Mouse (Mus musculus) MEL (cell line): ENCODE data around the gene Klhl3. TPM values are rescaled to one million over a fixed set of nuclear protein-coding genes. Genes with fewer than 3 reads are reported as not detected.

ENCODE experiments used
- DNase-seq: peaks from one replicate; pipeline ENCODE4 v3.0.0; 2011; ENCODE audit warnings: low read depth, low spot score
- H3K27ac ChIP-seq: 2 replicates; pipeline ENCODE4 v1.5.1; 2012; ENCODE audit warnings: low read depth, mild to moderate bottlenecking, control low read depth, low read length, moderate library complexity; ENCODE audit not compliant: control insufficient read depth
- H3K27me3 ChIP-seq, 2 experiments: fragments of 150-350 bp in 1 of 2; sonication (generic) in 1 of 2; 2 replicates each; pipeline ENCODE4 v1.6.1; 2012; ENCODE audit warnings: low read length in 2 of 2, mild to moderate bottlenecking in 2 of 2, improper control_type of control experiment in 1 of 2, moderate library complexity in 1 of 2; ENCODE audit not compliant: insufficient read depth in 2 of 2, control insufficient read depth in 1 of 2
- H3K36me3 ChIP-seq, 2 experiments: 2 replicates each; pipeline ENCODE4 v1.6.1; 2012 to 2014; ENCODE audit warnings: low read length in 2 of 2, improper control_type of control experiment in 1 of 2, inconsistent platforms in 1 of 2, mild to moderate bottlenecking in 1 of 2; ENCODE audit not compliant: insufficient read depth in 2 of 2, control insufficient read depth in 1 of 2
- H3K4me1 ChIP-seq, 2 experiments: fragments of 150-350 bp in 1 of 2; sonication (generic) in 1 of 2; 2 replicates each; pipeline ENCODE4 v1.6.1; 2012; ENCODE audit warnings: low read length in 2 of 2, improper control_type of control experiment in 1 of 2, mild to moderate bottlenecking in 1 of 2; ENCODE audit not compliant: insufficient read depth in 2 of 2, control insufficient read depth in 1 of 2
- H3K4me3 ChIP-seq, 2 experiments: fragments of 150-350 bp in 1 of 2; sonication (generic) in 1 of 2; 2 replicates each; pipeline ENCODE4 v1.5.1; 2012; ENCODE audit warnings: low read depth in 2 of 2, low read length in 2 of 2, mild to moderate bottlenecking in 2 of 2, moderate library complexity in 2 of 2, control low read depth in 1 of 2, improper control_type of control experiment in 1 of 2; ENCODE audit not compliant: control insufficient read depth in 1 of 2, insufficient read depth in 1 of 2
- H3K79me2 ChIP-seq: 2 replicates; pipeline ENCODE4 v1.6.1; 2012; ENCODE audit warnings: mild to moderate bottlenecking, low read length, moderate library complexity; ENCODE audit not compliant: control insufficient read depth, poor library complexity, insufficient read depth
- H3K9ac ChIP-seq: 2 replicates; pipeline ENCODE4 v1.6.1; 2012; ENCODE audit warnings: low read depth, mild to moderate bottlenecking, control low read depth, low read length, moderate library complexity; ENCODE audit not compliant: control insufficient read depth, poor library complexity, severe bottlenecking
- H3K9me3 ChIP-seq: fragments of 150-350 bp; sonication (generic); replicated peaks from 2 replicates; pipeline ENCODE4 v1.6.1; 2012; ENCODE audit warnings: mild to moderate bottlenecking, low read length, improper control_type of control experiment, moderate library complexity; ENCODE audit not compliant: insufficient read depth
- BHLHE40 ChIP-seq: IDR thresholded peaks from 2 replicates; pipeline ENCODE4 v1.6.1; 2012; ENCODE audit warnings: low read depth, mild to moderate bottlenecking, inconsistent platforms, low read length, improper control_type of control experiment, borderline replicate concordance
- CHD2 ChIP-seq: IDR thresholded peaks from 2 replicates; pipeline ENCODE4 v1.6.1; 2011; ENCODE audit warnings: low read length, improper control_type of control experiment
- CTCF ChIP-seq, 3 experiments: IDR thresholded peaks in 2 of 3; conservative IDR thresholded peaks in 1 of 3; 2 replicates each; pipeline ENCODE4 v1.5.1; 2011 to 2012; ENCODE audit warnings: low read length in 3 of 3, low read depth in 2 of 3, mild to moderate bottlenecking in 2 of 3, improper control_type of control experiment in 1 of 3, inconsistent platforms in 1 of 3, mixed read lengths in 1 of 3, moderate library complexity in 1 of 3; ENCODE audit not compliant: control insufficient read depth in 1 of 3, insufficient read depth in 1 of 3, poor library complexity in 1 of 3, severe bottlenecking in 1 of 3
- E2F4 ChIP-seq: IDR thresholded peaks from 2 replicates; pipeline ENCODE4 v1.6.1; 2011; ENCODE audit warnings: low read depth, low read length, improper control_type of control experiment, borderline replicate concordance
- ELF1 ChIP-seq: IDR thresholded peaks from 2 replicates; pipeline ENCODE4 v1.6.1; 2014; ENCODE audit warnings: low read depth, mild to moderate bottlenecking, inconsistent platforms, low read length, improper control_type of control experiment, moderate library complexity
- EP300 ChIP-seq, 2 experiments: IDR thresholded peaks; 2 replicates each; pipeline ENCODE4 v1.6.1; 2011; ENCODE audit warnings: improper control_type of control experiment in 2 of 2, low read length in 2 of 2, low read depth in 1 of 2, mild to moderate bottlenecking in 1 of 2
- ETS1 ChIP-seq: IDR thresholded peaks from 2 replicates; pipeline ENCODE4 v1.6.1; 2012; ENCODE audit warnings: low read depth, mild to moderate bottlenecking, inconsistent platforms, low read length, improper control_type of control experiment, moderate library complexity
- GABPA ChIP-seq: IDR thresholded peaks from 2 replicates; pipeline ENCODE4 v1.6.1; 2012; ENCODE audit warnings: low read depth, mild to moderate bottlenecking, inconsistent platforms, low read length, improper control_type of control experiment, moderate library complexity
- HCFC1 ChIP-seq: IDR thresholded peaks from 2 replicates; pipeline ENCODE4 v1.6.1; 2012; ENCODE audit warnings: low read depth, mild to moderate bottlenecking, inconsistent platforms, low read length, improper control_type of control experiment, moderate library complexity
- JUND ChIP-seq: IDR thresholded peaks from 2 replicates; pipeline ENCODE4 v1.6.1; 2011; ENCODE audit warnings: low read depth, mild to moderate bottlenecking, improper control_type of control experiment, low read length
- KAT2A ChIP-seq: conservative IDR thresholded peaks from 2 replicates; pipeline ENCODE4 v1.6.1; 2012; ENCODE audit warnings: low read depth, low read length, improper control_type of control experiment, inconsistent platforms
- MAFK ChIP-seq: IDR thresholded peaks from 2 replicates; pipeline ENCODE4 v1.6.1; 2011; ENCODE audit warnings: low read depth, mild to moderate bottlenecking, low read length, improper control_type of control experiment, borderline replicate concordance
- MAZ ChIP-seq: IDR thresholded peaks from 2 replicates; pipeline ENCODE4 v1.6.1; 2012; ENCODE audit warnings: low read depth, mild to moderate bottlenecking, inconsistent platforms, low read length, improper control_type of control experiment
- MEF2A ChIP-seq: IDR thresholded peaks from 2 replicates; pipeline ENCODE4 v1.6.1; 2014; ENCODE audit warnings: low read depth, mild to moderate bottlenecking, inconsistent platforms, low read length, improper control_type of control experiment; ENCODE audit not compliant: poor library complexity, insufficient replicate concordance, severe bottlenecking; ENCODE audit errors: extremely low read depth
- MXI1 ChIP-seq: IDR thresholded peaks from 2 replicates; pipeline ENCODE4 v1.6.1; 2011; ENCODE audit warnings: mild to moderate bottlenecking, low read depth, low read length, improper control_type of control experiment
- MYC ChIP-seq: IDR thresholded peaks from 2 replicates; pipeline ENCODE4 v1.6.1; 2011; ENCODE audit warnings: low read depth, mild to moderate bottlenecking, low read length, improper control_type of control experiment, moderate library complexity
- NELFE ChIP-seq: IDR thresholded peaks from 2 replicates; pipeline ENCODE4 v1.6.1; 2011; ENCODE audit warnings: low read depth, low read length, improper control_type of control experiment
- POLR2AphosphoS2 ChIP-seq: IDR thresholded peaks from 2 replicates; pipeline ENCODE4 v1.6.1; 2011; ENCODE audit warnings: low read length, improper control_type of control experiment
- POLR2AphosphoS5 ChIP-seq: IDR thresholded peaks from 2 replicates; pipeline ENCODE4 v1.6.1; 2012; ENCODE audit warnings: low read depth, borderline replicate concordance, mild to moderate bottlenecking, inconsistent platforms, low read length, moderate library complexity, mixed read lengths
- RAD21 ChIP-seq: IDR thresholded peaks from 2 replicates; pipeline ENCODE4 v1.6.1; 2011; ENCODE audit warnings: mild to moderate bottlenecking, low read depth, low read length, improper control_type of control experiment
- RCOR1 ChIP-seq: IDR thresholded peaks from 2 replicates; pipeline ENCODE4 v1.6.1; 2012; ENCODE audit warnings: low read depth, mild to moderate bottlenecking, inconsistent platforms, low read length, improper control_type of control experiment
- SIN3A ChIP-seq: IDR thresholded peaks from 2 replicates; pipeline ENCODE4 v1.6.1; 2012; ENCODE audit warnings: low read length, improper control_type of control experiment, inconsistent platforms
- SMC3 ChIP-seq: IDR thresholded peaks from 2 replicates; pipeline ENCODE4 v1.6.1; 2011; ENCODE audit warnings: low read depth, low read length, improper control_type of control experiment
- TBP ChIP-seq: IDR thresholded peaks from 2 replicates; pipeline ENCODE4 v1.8.0; 2011; ENCODE audit warnings: low read depth, low read length, improper control_type of control experiment
- TCF12 ChIP-seq: IDR thresholded peaks from 2 replicates; pipeline ENCODE4 v1.6.1; 2014; ENCODE audit warnings: low read depth, mild to moderate bottlenecking, inconsistent platforms, low read length, improper control_type of control experiment, moderate library complexity
- UBTF ChIP-seq: IDR thresholded peaks from 2 replicates; pipeline ENCODE4 v1.6.1; 2012; ENCODE audit warnings: low read depth, mild to moderate bottlenecking, inconsistent platforms, low read length, improper control_type of control experiment, moderate library complexity, borderline replicate concordance; ENCODE audit not compliant: insufficient read depth
- USF1 ChIP-seq: IDR thresholded peaks from 2 replicates; pipeline ENCODE4 v1.6.1; 2014; ENCODE audit warnings: low read depth, mild to moderate bottlenecking, inconsistent platforms, low read length, improper control_type of control experiment, moderate library complexity
- ZC3H11A ChIP-seq: IDR thresholded peaks from 2 replicates; pipeline ENCODE4 v1.6.1; 2012; ENCODE audit warnings: low read depth, mild to moderate bottlenecking, inconsistent platforms, low read length, improper control_type of control experiment
- ZKSCAN1 ChIP-seq: IDR thresholded peaks from 2 replicates; pipeline ENCODE4 v1.6.1; 2012; ENCODE audit warnings: low read depth, mild to moderate bottlenecking, inconsistent platforms, low read length, improper control_type of control experiment, moderate library complexity
- ZNF384 ChIP-seq: IDR thresholded peaks from 2 replicates; pipeline ENCODE4 v1.6.1; 2012; ENCODE audit warnings: low read depth, mild to moderate bottlenecking, inconsistent platforms, low read length, improper control_type of control experiment
- polyA plus RNA-seq, 2 experiments: library from polyadenylated mRNA; stranded (reverse) in 1 of 2; unstranded in 1 of 2; fragments of >175 nt in 1 of 2; fragments of >200 nt in 1 of 2; gene quantifications; 2 replicates each; pipeline versions ENCODE4 v1.2.1 to v1.2.4; 2012; ENCODE audit warnings: low replicate concordance in 2 of 2, low read depth in 1 of 2; ENCODE audit not compliant: insufficient read length in 2 of 2, insufficient read depth in 1 of 2, missing spikeins in 1 of 2
- total RNA-seq: library from RNA; depleted of rRNA; stranded (reverse); fragments of 300-350 nt; gene quantifications from 2 replicates; pipeline ENCODE4 v1.2.3, GENCODE M21; 2012

Gene Klhl3
- total and polyA plus RNA-seq, 3 experiments, result 0.01 TPM; not detected in 2

- peak overlapping the region; percentile 76 for H3K4me3 ChIP-seq
- H3K9me3 ChIP-seq, result no peaks in the 10 kb centered on the region
- peaks cover 8% of the 10 kb centered on the region for H3K79me2 ChIP-seq
- H3K9ac ChIP-seq, result peak overlapping the region; percentile 72
- peak overlapping the region; percentile 55 for H3K27ac ChIP-seq
- H3K36me3 ChIP-seq, result peaks cover 0 to 4% of the 10 kb centered on the region in 2 experiments; a peak in 2 of 4 replicates
- peaks cover 3 to 4% of the 10 kb centered on the region in 2 experiments; a peak in 3 of 4 replicates for H3K4me1 ChIP-seq
- peak; percentile 95 for DNase-seq
- no peaks in the 10 kb centered on the region for H3K27me3 ChIP-seq
- TF ChIP-seq UBTF (no peak), MEF2A (no peak), ZC3H11A (peak; percentile 70), CHD2 (no peak), MAZ (peak; percentile 40; the same call in 1 of the 2 replicates), MAFK (no peak), POLR2AphosphoS2 (no peak), EP300 (IDR thresholded peaks at IDR 0.05; ENCODE audit: low read depth in 1 of 2, low read length in 2 of 2) (no peak), GABPA (no peak), RCOR1 (peak; percentile 40), RAD21 (peak; percentile 91), POLR2AphosphoS5 (no peak), MYC (peak; percentile 63; the same call in 1 of the 2 replicates), JUND (no peak), TCF12 (no peak), HCFC1 (0 out of 2 replicates have a peak, but pooled peaks have one; percentile 23), NELFE (no peak), MXI1 (no peak; the same call in none of the 2 replicates), TBP (no peak; the same call in 1 of the 2 replicates), CTCF (IDR thresholded peaks at IDR 0.05 in 2 of 3, conservative IDR thresholded peaks at IDR 0.05 in 1 of 3; ENCODE audit: control insufficient read depth in 1 of 3, insufficient read depth in 1 of 3, low read depth in 2 of 3, low read length in 3 of 3, poor library complexity in 1 of 3, severe bottlenecking in 1 of 3) (peak; percentile 86 to 96 (median 92)), ELF1 (peak; percentile 46; the same call in 1 of the 2 replicates), SIN3A (peak; percentile 68), ZKSCAN1 (no peak), ZNF384 (no peak), E2F4 (no peak), USF1 (no peak), KAT2A (no peak), SMC3 (peak; percentile 69), BHLHE40 (peak; percentile 67), ETS1 (peak; percentile 62)
Measured at GRCm38 (mm10) chr13:58158099-58158912, 44.9 kb upstream of the Klhl3 start.
